Mouse (Mus musculus) MEL (cell line): ENCODE results near the gene Zfp536.

Experiments
- CHD2 ChIP-seq: IDR thresholded peaks from 2 replicates; pipeline ENCODE4 v1.6.1; 2011; ENCODE audit warnings: low read length, improper control_type of control experiment
- ETS1 ChIP-seq: IDR thresholded peaks from 2 replicates; pipeline ENCODE4 v1.6.1; 2012; ENCODE audit warnings: low read depth, mild to moderate bottlenecking, inconsistent platforms, low read length, improper control_type of control experiment, moderate library complexity
- HCFC1 ChIP-seq: IDR thresholded peaks from 2 replicates; pipeline ENCODE4 v1.6.1; 2012; ENCODE audit warnings: low read depth, mild to moderate bottlenecking, inconsistent platforms, low read length, improper control_type of control experiment, moderate library complexity
- TBP ChIP-seq: IDR thresholded peaks from 2 replicates; pipeline ENCODE4 v1.8.0; 2011; ENCODE audit warnings: low read depth, low read length, improper control_type of control experiment

GRCm38 (mm10) chr7:37521407-37521806 lies 252.0 kb downstream of the Zfp536 start:
- TF ChIP-seq CHD2: no peak
- TF ChIP-seq HCFC1: no peak
- no peak for TF ChIP-seq TBP
- no peak for TF ChIP-seq ETS1
